Comparison of ENCODE assay signal across 18 mouse cellular contexts in genomic region chr5:88685306-88685705, GRCm38 (mm10).
"Had no signal": no experiment of that assay in that cellular context is flagged by ENCODE, and none has a peak within 500 bp of the region (broad histone marks: within the 10 kb centered on the region; RNA-seq: fewer than 3 reads in every experiment).

No protein-coding gene starts in this region.

- H3K9ac ChIP-seq: kidney, embryonic 15.5 days; liver, embryonic 13.5 days; neural tube, embryonic 12.5 days; neural tube, embryonic 15.5 days; stomach, embryonic 15.5 days had no signal

- H3K27ac ChIP-seq: kidney, embryonic 15.5 days; left cerebral cortex, adult 2 months; liver, embryonic 13.5 days; macrophage; neural tube, embryonic 12.5 days; neural tube, embryonic 15.5 days; stomach, embryonic 15.5 days had no signal

- H3K9me3 ChIP-seq: kidney, embryonic 15.5 days; liver, embryonic 13.5 days; neural tube, embryonic 12.5 days; neural tube, embryonic 15.5 days; stomach, embryonic 15.5 days had no signal

- DNase-seq: kidney, adult 11 months; kidney, adult 8-10 months; kidney, postnatal 10 days; kidney, postnatal 36 days; layer of hippocampus, postnatal 36 days; liver, embryonic 13.5 days; lung, adult 2 months; right cerebral cortex, adult 18-20 months; right cerebral cortex, postnatal 14 days; right cerebral cortex, postnatal 4 days; thymus, adult 18-20 months; thymus, postnatal 36 days had no signal

- H3K4me3 ChIP-seq: kidney, embryonic 15.5 days; left cerebral cortex, adult 2 months; liver, embryonic 13.5 days; neural tube, embryonic 12.5 days; neural tube, embryonic 15.5 days; stomach, embryonic 15.5 days had no signal

- H3K4me1 ChIP-seq: kidney, embryonic 15.5 days; neural tube, embryonic 12.5 days; neural tube, embryonic 15.5 days; stomach, embryonic 15.5 days had no signal

- H3K4me2 ChIP-seq: kidney, embryonic 15.5 days; liver, embryonic 13.5 days; neural tube, embryonic 12.5 days; neural tube, embryonic 15.5 days; stomach, embryonic 15.5 days had no signal

- H3K36me3 ChIP-seq: kidney, embryonic 15.5 days; liver, embryonic 13.5 days; neural tube, embryonic 12.5 days; neural tube, embryonic 15.5 days; stomach, embryonic 15.5 days had no signal

- H3K27me3 ChIP-seq: neural tube, embryonic 12.5 days; stomach, embryonic 15.5 days had no signal
